Mouse (Mus musculus) liver, postnatal 0 days (tissue): ENCODE measurements at regions not wholly inside any gene's neighbourhood (a gene's known extent, or its start where the extent isn't known, plus 50 kb on each side); places are given as distances from the start of the nearest gene placed in this dataset.

ENCODE experiments used
- ATAC-seq: fragments of 200-750 bp; cut with Nextera tagmentation; 2 replicates; pipeline ENCODE4 v1.8.0; 2017; ENCODE audit warnings: mild to moderate bottlenecking, moderate library complexity
- DNase-seq: peaks from one replicate; pipeline ENCODE4 v3.0.0-alpha.2; 2016
- H3K27ac ChIP-seq: fragments of 300-500 bp; sonication (generic); 2 replicates; pipeline ENCODE4 v1.5.1; 2014; ENCODE audit warnings: antibody characterized with exemption, moderate library complexity, mild to moderate bottlenecking, low read depth
- H3K27me3 ChIP-seq: fragments of 300-500 bp; sonication (generic); 2 replicates; pipeline ENCODE4 v1.6.1; 2014; ENCODE audit warnings: low read length, control low read depth, mixed read lengths; ENCODE audit not compliant: insufficient read depth
- H3K36me3 ChIP-seq: fragments of 300-500 bp; sonication (generic); replicated peaks from 2 replicates; pipeline ENCODE4 v1.6.1; 2014; ENCODE audit warnings: mild to moderate bottlenecking, control low read depth, low read length, moderate library complexity, mixed read lengths; ENCODE audit not compliant: insufficient read depth
- H3K4me1 ChIP-seq: fragments of 300-500 bp; sonication (generic); 2 replicates; pipeline ENCODE4 v1.6.1; 2014; ENCODE audit warnings: antibody characterized with exemption, mild to moderate bottlenecking, control low read depth; ENCODE audit not compliant: insufficient read depth
- H3K4me2 ChIP-seq: fragments of 300-500 bp; sonication (generic); 2 replicates; pipeline ENCODE4 v1.6.1; 2014; ENCODE audit warnings: low read depth, mild to moderate bottlenecking, low read length, moderate library complexity, mixed read lengths
- H3K4me3 ChIP-seq: fragments of 300-500 bp; sonication (generic); 2 replicates; pipeline ENCODE4 v1.5.1; 2014; ENCODE audit warnings: low read depth, low read length
- H3K9ac ChIP-seq: fragments of 300-500 bp; sonication (generic); replicated peaks from 2 replicates; pipeline ENCODE4 v1.6.1; 2014; ENCODE audit warnings: mild to moderate bottlenecking, moderate library complexity
- H3K9me3 ChIP-seq: fragments of 300-500 bp; sonication (generic); 2 replicates; pipeline ENCODE4 v1.6.1; 2016; ENCODE audit warnings: mild to moderate bottlenecking, control low read depth, low read length, mixed read lengths
- CTCF ChIP-seq: sonication (generic); IDR thresholded peaks from 2 replicates; pipeline ENCODE4 v1.5.1; 2016; ENCODE audit warnings: antibody characterized with exemption, low read depth
- EP300 ChIP-seq: IDR thresholded peaks from 2 replicates; pipeline ENCODE4 v1.6.1; 2016; ENCODE audit warnings: antibody characterized with exemption, low read depth, mild to moderate bottlenecking
- WGBS: fragments of 180-500 bp; shearing (Covaris S2); extraction: QIAGEN DNeasy Blood & Tissue Kit; methylation state at CpG from one replicate; pipeline ENCODE4 v1.1.7; 2014; ENCODE audit not compliant: insufficient replicate concordance; 5-methylcytosine and 5-hydroxymethylcytosine counted together

GRCm38 (mm10) chr9:61016673-61017072, 222.3 kb downstream of the Uaca start:
- no peak overlapping the region for H3K9ac ChIP-seq
- H3K4me1 ChIP-seq: peaks cover 4% of the 10 kb centered on the region; the same call in 1 of the 2 replicates
- H3K27ac ChIP-seq: no peak overlapping the region
- no peak overlapping the region for H3K4me3 ChIP-seq
- no peaks in the 10 kb centered on the region for H3K9me3 ChIP-seq
- no peaks in the 10 kb centered on the region for H3K27me3 ChIP-seq
- no peak overlapping the region for H3K4me2 ChIP-seq
- WGBS: 34% methylated on average over 10 of the region's 10 CpGs
- DNase-seq: peak; percentile 29
- TF ChIP-seq EP300 (no peak), CTCF (0 out of 2 replicates have a peak, but pooled peaks have one; percentile 11)
- no peaks in the 10 kb centered on the region for H3K36me3 ChIP-seq
- ATAC-seq: no peak

DNA sequence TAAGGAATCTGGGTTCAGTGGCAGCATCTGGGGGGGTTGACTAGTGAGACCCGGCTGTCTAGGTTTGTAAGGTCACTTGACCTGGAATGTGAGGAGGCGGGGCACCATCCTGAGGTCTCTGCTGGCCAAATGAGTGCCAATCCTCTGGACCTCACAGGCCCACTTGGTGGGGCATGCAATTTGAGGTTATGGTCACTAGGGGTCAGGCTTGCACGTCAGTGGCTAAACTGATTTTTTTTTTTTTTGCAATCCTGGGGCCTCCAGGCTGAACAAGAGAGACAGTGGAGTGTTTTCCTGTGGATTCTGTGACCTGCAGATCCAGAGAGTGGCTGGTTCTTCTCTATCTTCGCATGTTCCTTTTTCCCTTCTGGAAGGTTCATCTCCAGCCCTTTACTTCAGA, 225.6 kb downstream of the Uaca start:
- Histone ChIP-seq H3K27me3 (no peaks in the 10 kb centered on the region), H3K9me3 (no peaks in the 10 kb centered on the region), H3K4me3 (no peak overlapping the region), H3K27ac (no peak overlapping the region), H3K9ac (no peak overlapping the region), H3K36me3 (no peaks in the 10 kb centered on the region), H3K4me2 (no peak overlapping the region), H3K4me1 (peaks cover 10% of the 10 kb centered on the region)
- ATAC-seq (no peak), DNase-seq (no peak)
- WGBS: 70% methylated on average over 4 of the region's 4 CpGs
- TF ChIP-seq CTCF (peak; percentile 64), EP300 (no peak)

DNA sequence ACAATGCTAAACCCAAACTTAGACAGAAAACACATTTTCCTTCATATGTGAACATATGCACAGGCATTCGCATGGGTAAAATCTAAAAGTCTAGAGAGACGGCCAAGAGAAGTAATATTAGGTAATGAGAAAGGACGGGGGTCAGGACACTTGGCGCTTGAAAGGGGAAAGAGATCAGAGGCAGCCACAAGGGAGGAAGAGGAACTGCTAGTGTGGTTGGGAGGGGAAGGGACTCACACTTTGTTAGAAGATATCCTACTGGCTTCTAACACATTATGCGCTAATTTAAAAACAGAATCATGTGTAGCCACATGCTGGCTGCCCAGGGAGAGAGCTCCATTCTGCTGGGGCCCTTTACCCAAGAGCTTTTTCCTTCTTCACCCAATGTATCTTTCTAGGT, 227.5 kb downstream of the Uaca start:
- H3K4me3 ChIP-seq: no peak overlapping the region
- H3K9ac ChIP-seq: no peak overlapping the region
- H3K36me3 ChIP-seq: no peaks in the 10 kb centered on the region
- WGBS: 31% methylated on average over 5 of the region's 5 CpGs
- ATAC-seq: peak; percentile 10; the same call in 1 of the 2 replicates
- no peak for DNase-seq
- peak overlapping the region; percentile 77 for H3K27ac ChIP-seq
- peaks cover 10% of the 10 kb centered on the region for H3K4me1 ChIP-seq
- TF ChIP-seq EP300 (no peak), CTCF (no peak)
- H3K27me3 ChIP-seq: 0 out of 2 replicates have a peak, but pooled peaks cover 2% of the 10 kb centered on the region
- H3K4me2 ChIP-seq: peak overlapping the region; percentile 42
- H3K9me3 ChIP-seq: no peaks in the 10 kb centered on the region

DNA sequence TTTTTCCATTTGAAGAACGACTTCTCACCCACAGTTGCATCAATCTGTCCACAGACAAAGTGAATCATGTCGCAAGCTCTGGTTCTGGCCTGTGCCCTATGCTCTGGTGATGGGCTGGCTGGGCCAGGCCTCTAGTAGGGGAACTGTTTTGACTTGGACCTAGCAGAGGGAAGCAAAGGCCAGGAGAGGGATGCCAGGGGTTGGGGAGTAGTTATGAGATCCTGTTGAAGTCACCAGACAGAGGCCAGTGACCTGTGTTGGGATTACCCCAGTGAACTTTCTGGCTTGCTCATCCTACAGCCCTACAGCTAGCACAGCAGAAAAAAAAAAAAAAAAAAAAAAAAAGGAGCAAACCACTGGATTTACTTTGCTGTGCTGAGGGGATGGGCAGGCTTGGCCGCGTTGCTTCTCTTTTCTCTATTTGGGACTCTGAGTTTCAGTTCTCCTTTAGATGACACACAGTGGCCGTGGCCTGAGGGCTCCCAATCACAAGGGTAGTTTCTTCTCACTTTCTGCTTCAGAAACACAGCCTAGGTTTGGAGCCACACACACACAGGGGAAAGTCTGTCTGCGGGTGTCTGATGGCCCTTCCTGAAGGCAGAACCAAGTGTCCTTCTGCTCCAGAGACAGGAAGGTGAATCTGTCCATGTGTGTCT, 228.2 kb downstream of the Uaca start:
- 0 out of 2 replicates have a peak, but pooled peaks cover 2% of the 10 kb centered on the region for H3K27me3 ChIP-seq
- peak; percentile 94 for ATAC-seq
- H3K4me2 ChIP-seq: peak overlapping the region; percentile 42; the same call in 1 of the 2 replicates
- TF ChIP-seq CTCF (no peak), EP300 (no peak)
- H3K4me3 ChIP-seq: no peak overlapping the region
- H3K9ac ChIP-seq: no peak overlapping the region
- peak overlapping the region; percentile 77 for H3K27ac ChIP-seq
- H3K9me3 ChIP-seq: no peaks in the 10 kb centered on the region
- DNase-seq: peak; percentile 55
- WGBS: 35% methylated on average over 6 of the region's 6 CpGs
- peaks cover 10% of the 10 kb centered on the region for H3K4me1 ChIP-seq
- no peaks in the 10 kb centered on the region for H3K36me3 ChIP-seq

DNA sequence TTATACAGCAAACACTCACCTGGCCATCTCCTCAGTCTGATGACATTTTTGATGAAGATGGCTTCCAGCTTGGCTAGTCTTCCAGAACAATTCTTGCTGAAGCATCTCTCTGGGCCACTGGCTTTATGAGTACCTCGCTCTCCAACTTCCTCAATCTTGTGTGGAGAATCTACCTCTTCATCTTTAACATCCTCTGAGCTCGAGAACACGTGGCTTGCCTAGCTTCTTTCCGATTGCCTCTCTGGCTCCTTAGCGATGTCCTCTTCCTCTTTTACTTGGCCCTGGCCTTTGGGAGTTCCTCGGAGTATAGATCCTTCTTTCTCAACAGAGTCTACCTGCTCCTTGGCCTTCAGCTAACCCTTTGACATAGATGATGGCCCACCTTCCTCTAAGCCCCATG, 231.0 kb downstream of the Uaca start:
- Histone ChIP-seq H3K4me3 (no peak overlapping the region), H3K4me1 (peaks cover 10% of the 10 kb centered on the region), H3K9ac (no peak overlapping the region), H3K27me3 (0 out of 2 replicates have a peak, but pooled peaks cover 2% of the 10 kb centered on the region), H3K27ac (no peak overlapping the region), H3K36me3 (no peaks in the 10 kb centered on the region), H3K9me3 (no peaks in the 10 kb centered on the region), H3K4me2 (no peak overlapping the region)
- 26% methylated on average over 6 of the region's 6 CpGs for WGBS
- ATAC-seq: no peak
- DNase-seq: no peak
- no peak for TF ChIP-seq EP300
- TF ChIP-seq CTCF: no peak

DNA sequence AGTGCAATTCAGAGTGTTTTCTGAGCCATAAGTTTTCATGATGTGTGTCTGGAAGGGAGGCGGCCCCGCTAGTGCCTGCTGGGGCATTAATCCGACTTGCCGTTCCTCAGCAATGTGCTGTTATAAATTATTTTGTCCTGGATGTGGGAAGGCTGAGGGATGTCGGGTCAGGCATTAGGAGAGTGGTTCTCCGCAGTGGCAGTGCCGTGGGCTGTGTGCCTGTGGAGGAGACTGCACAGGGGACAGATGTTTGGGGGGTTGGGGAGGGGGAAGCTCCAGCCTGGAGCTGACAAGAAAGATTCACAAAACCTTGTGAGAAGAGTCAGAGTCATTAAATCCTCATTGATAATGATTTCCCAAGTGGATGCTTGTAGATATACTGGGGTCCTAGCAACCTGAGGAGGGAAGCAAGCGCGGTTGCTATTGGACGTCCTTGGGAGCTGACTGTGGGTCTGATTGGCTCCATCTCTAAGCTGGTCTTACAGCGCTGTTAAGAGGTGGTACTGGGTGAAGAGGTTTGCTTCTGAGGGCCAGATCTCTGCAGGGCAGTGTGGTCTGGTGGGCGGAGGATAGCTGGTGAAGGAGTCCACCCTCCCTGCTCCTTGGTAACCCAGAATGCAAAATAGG, 234.5 kb downstream of the Uaca start:
- Histone ChIP-seq H3K4me2 (no peak overlapping the region), H3K27ac (no peak overlapping the region), H3K27me3 (0 out of 2 replicates have a peak, but pooled peaks cover 2% of the 10 kb centered on the region), H3K36me3 (no peaks in the 10 kb centered on the region), H3K4me3 (no peak overlapping the region), H3K9ac (no peak overlapping the region), H3K4me1 (peaks cover 18% of the 10 kb centered on the region), H3K9me3 (no peaks in the 10 kb centered on the region)
- DNase-seq: no peak
- TF ChIP-seq CTCF (no peak), EP300 (no peak)
- ATAC-seq: no peak
- 73% methylated on average over 12 of the region's 12 CpGs for WGBS
